Mouse (Mus musculus) kidney, adult 2 months (tissue): ENCODE measurements around the gene Med6.

Source experiments
- CTCF ChIP-seq: fragments of 200-500 bp; conservative IDR thresholded peaks from 2 replicates; pipeline ENCODE4 v1.5.1; 2011; ENCODE audit warnings: low read depth, mild to moderate bottlenecking, control low read depth, low read length, moderate library complexity, mixed read lengths; ENCODE audit not compliant: insufficient read depth, insufficient read length
- POLR2A ChIP-seq: fragments of 200-500 bp; IDR thresholded peaks from one replicate; pipeline ENCODE4 v1.6.1; 2011; ENCODE audit warnings: low read depth, low read length, control low read depth

GRCm38 (mm10) chr12:81628091-81628490 is 33.3 kb upstream of the Med6 start:
- TF ChIP-seq POLR2A (no peak), CTCF (no peak)
